Mouse (Mus musculus): ENCODE results near the gene Vps8. TPM values are rescaled to one million over a fixed set of nuclear protein-coding genes. Genes with fewer than 3 reads are reported as not detected.
"Not testable (repeated sequence)": the region's sequence is repeated elsewhere in the genome, so short reads cannot be mapped to it uniquely, and the experiment has no call there.

The Vps8 gene
- polyA plus RNA-seq, 1 experiment from 2014 or later, result 7.0 TPM

GRCm38 (mm10) chr16:21654384-21654783 lies 231.5 kb downstream of the Vps8 start:
- Histone ChIP-seq H3K4me2 (replicated peaks; ENCODE audit: low read depth) (no peak overlapping the region), H3K27ac (replicated peaks) (no peak overlapping the region), H3K4me3 (ENCODE audit: low read depth, low read length) (no peak overlapping the region), H3K4me1 (replicated peaks; ENCODE audit: control insufficient read depth, insufficient read depth) (no peaks in the 10 kb centered on the region), H3K36me3 (ENCODE audit: control insufficient read depth, insufficient read depth, low read length) (peaks cover 4% of the 10 kb centered on the region; the same call in 1 of the 2 replicates), H3K27me3 (ENCODE audit: control insufficient read depth, insufficient read depth, low read length) (no peaks in the 10 kb centered on the region), H3K9me3 (ENCODE audit: control insufficient read depth, low read length) (no peaks in the 10 kb centered on the region), H3K9ac (ENCODE audit: low read length) (no peak overlapping the region)
- no peak for DNase-seq (ENCODE audit: low spot score)
- TF ChIP-seq CTCF (IDR thresholded peaks at IDR 0.05; ENCODE audit: low read depth) (no peak), EP300 (optimal IDR thresholded peaks at IDR 0.05) (no peak)
- no peak for ATAC-seq (ENCODE audit: low FRiP score, low TSS enrichment)
- 80% methylated on average over 5 of the region's 5 CpGs for WGBS

- DNase-seq (ENCODE audit: low spot score), result no peak
- no peak overlapping the region for H3K27ac ChIP-seq (replicated peaks)
- no peak for TF ChIP-seq CTCF (IDR thresholded peaks at IDR 0.05; ENCODE audit: low read depth)
- TF ChIP-seq EP300 (optimal IDR thresholded peaks at IDR 0.05), result no peak
- 46% methylated on average over 6 of the region's 6 CpGs for WGBS
- H3K36me3 ChIP-seq (ENCODE audit: control insufficient read depth, insufficient read depth, low read length), result peaks cover 4% of the 10 kb centered on the region; the same call in 1 of the 2 replicates
- H3K4me3 ChIP-seq (ENCODE audit: low read depth, low read length), result no peak overlapping the region
- H3K4me1 ChIP-seq (replicated peaks; ENCODE audit: control insufficient read depth, insufficient read depth), result no peaks in the 10 kb centered on the region
- no peaks in the 10 kb centered on the region for H3K9me3 ChIP-seq (ENCODE audit: control insufficient read depth, low read length)
- no peak overlapping the region for H3K9ac ChIP-seq (ENCODE audit: low read length)
- H3K27me3 ChIP-seq (ENCODE audit: control insufficient read depth, insufficient read depth, low read length), result no peaks in the 10 kb centered on the region
- ATAC-seq (ENCODE audit: low FRiP score, low TSS enrichment), result no peak
- no peak overlapping the region for H3K4me2 ChIP-seq (replicated peaks; ENCODE audit: low read depth)
Measured at GRCm38 (mm10) chr16:21655291-21655690, 232.4 kb downstream of the Vps8 start.

GRCm38 (mm10) chr16:21655961-21656360 lies 233.0 kb downstream of the Vps8 start:
- Histone ChIP-seq H3K9ac (ENCODE audit: low read length) (no peak overlapping the region), H3K36me3 (ENCODE audit: control insufficient read depth, insufficient read depth, low read length) (peaks cover 4% of the 10 kb centered on the region; the same call in 1 of the 2 replicates), H3K4me1 (replicated peaks; ENCODE audit: control insufficient read depth, insufficient read depth) (no peaks in the 10 kb centered on the region), H3K4me2 (replicated peaks; ENCODE audit: low read depth) (no peak overlapping the region), H3K9me3 (ENCODE audit: control insufficient read depth, low read length) (no peaks in the 10 kb centered on the region), H3K4me3 (ENCODE audit: low read depth, low read length) (no peak overlapping the region), H3K27me3 (ENCODE audit: control insufficient read depth, insufficient read depth, low read length) (no peaks in the 10 kb centered on the region), H3K27ac (replicated peaks) (no peak overlapping the region)
- 78% methylated on average over 9 of the region's 9 CpGs for WGBS
- TF ChIP-seq CTCF (IDR thresholded peaks at IDR 0.05; ENCODE audit: low read depth) (no peak), EP300 (optimal IDR thresholded peaks at IDR 0.05) (no peak)
- DNase-seq (ENCODE audit: low spot score) (no peak), ATAC-seq (ENCODE audit: low FRiP score, low TSS enrichment) (no peak)

- H3K4me3 ChIP-seq (ENCODE audit: low read depth, low read length), result no peak overlapping the region
- H3K9ac ChIP-seq (ENCODE audit: low read length), result no peak overlapping the region
- H3K27ac ChIP-seq (replicated peaks), result no peak overlapping the region
- no peak overlapping the region for H3K4me2 ChIP-seq (replicated peaks; ENCODE audit: low read depth)
- H3K36me3 ChIP-seq (ENCODE audit: control insufficient read depth, insufficient read depth, low read length), result no peaks in the 10 kb centered on the region
- H3K27me3 ChIP-seq (ENCODE audit: control insufficient read depth, insufficient read depth, low read length), result no peaks in the 10 kb centered on the region
- TF ChIP-seq CTCF (IDR thresholded peaks at IDR 0.05; ENCODE audit: low read depth) (no peak), EP300 (optimal IDR thresholded peaks at IDR 0.05) (no peak)
- 40% methylated on average over 18 of the region's 18 CpGs for WGBS
- H3K9me3 ChIP-seq (ENCODE audit: control insufficient read depth, low read length), result no peaks in the 10 kb centered on the region
- DNase-seq (ENCODE audit: low spot score) (no peak), ATAC-seq (ENCODE audit: low FRiP score, low TSS enrichment) (no peak)
- H3K4me1 ChIP-seq (replicated peaks; ENCODE audit: control insufficient read depth, insufficient read depth), result no peaks in the 10 kb centered on the region
Measured at GRCm38 (mm10) chr16:21664633-21665363, 241.9 kb downstream of the Vps8 start.

- Histone ChIP-seq H3K9me3 (ENCODE audit: control insufficient read depth, low read length) (no peaks in the 10 kb centered on the region), H3K27ac (replicated peaks) (no peak overlapping the region), H3K36me3 (ENCODE audit: control insufficient read depth, insufficient read depth, low read length) (no peaks in the 10 kb centered on the region), H3K4me2 (replicated peaks; ENCODE audit: low read depth) (no peak overlapping the region), H3K9ac (ENCODE audit: low read length) (no peak overlapping the region), H3K4me1 (replicated peaks; ENCODE audit: control insufficient read depth, insufficient read depth) (no peaks in the 10 kb centered on the region), H3K27me3 (ENCODE audit: control insufficient read depth, insufficient read depth, low read length) (no peaks in the 10 kb centered on the region), H3K4me3 (ENCODE audit: low read depth, low read length) (no peak overlapping the region)
- ATAC-seq (ENCODE audit: low FRiP score, low TSS enrichment), result no peak
- DNase-seq (ENCODE audit: low spot score), result no peak
- whole genome bisulfite sequencing, result 43% methylated on average over 4 of the region's 4 CpGs
- TF ChIP-seq EP300 (optimal IDR thresholded peaks at IDR 0.05) (no peak), CTCF (IDR thresholded peaks at IDR 0.05; ENCODE audit: low read depth) (no peak)
Measured at GRCm38 (mm10) chr16:21665423-21665986, 242.6 kb downstream of the Vps8 start.

- 60% methylated on average over 4 of the region's 4 CpGs for WGBS
- Histone ChIP-seq H3K9ac (ENCODE audit: low read length) (no peak overlapping the region), H3K27ac (replicated peaks) (no peak overlapping the region), H3K4me3 (ENCODE audit: low read depth, low read length) (no peak overlapping the region), H3K4me1 (replicated peaks; ENCODE audit: control insufficient read depth, insufficient read depth) (no peaks in the 10 kb centered on the region), H3K9me3 (ENCODE audit: control insufficient read depth, low read length) (no peaks in the 10 kb centered on the region), H3K36me3 (ENCODE audit: control insufficient read depth, insufficient read depth, low read length) (peaks cover 2% of the 10 kb centered on the region; the same call in 1 of the 2 replicates), H3K27me3 (ENCODE audit: control insufficient read depth, insufficient read depth, low read length) (no peaks in the 10 kb centered on the region), H3K4me2 (replicated peaks; ENCODE audit: low read depth) (no peak overlapping the region)
- TF ChIP-seq EP300 (optimal IDR thresholded peaks at IDR 0.05) (no peak), CTCF (IDR thresholded peaks at IDR 0.05; ENCODE audit: low read depth) (no peak)
- no peak for ATAC-seq (ENCODE audit: low FRiP score, low TSS enrichment)
- no peak for DNase-seq (ENCODE audit: low spot score)
Measured at GRCm38 (mm10) chr16:21671878-21672277, 249.0 kb downstream of the Vps8 start.

GRCm38 (mm10) chr16:21673046-21673445 lies 250.1 kb downstream of the Vps8 start:
- H3K9me3 ChIP-seq (ENCODE audit: control insufficient read depth, low read length); H3K27me3 ChIP-seq (ENCODE audit: control insufficient read depth, insufficient read depth, low read length); H3K4me2 ChIP-seq (replicated peaks; ENCODE audit: low read depth); H3K4me1 ChIP-seq (replicated peaks; ENCODE audit: control insufficient read depth, insufficient read depth); DNase-seq (ENCODE audit: low spot score); H3K27ac ChIP-seq (replicated peaks); H3K9ac ChIP-seq (ENCODE audit: low read length); H3K36me3 ChIP-seq (ENCODE audit: control insufficient read depth, insufficient read depth, low read length); ATAC-seq (ENCODE audit: low FRiP score, low TSS enrichment); H3K4me3 ChIP-seq (ENCODE audit: low read depth, low read length): not testable (repeated sequence)

GRCm38 (mm10) chr16:21673651-21674050 lies 250.7 kb downstream of the Vps8 start:
- H3K4me1 ChIP-seq (replicated peaks; ENCODE audit: control insufficient read depth, insufficient read depth); H3K9me3 ChIP-seq (ENCODE audit: control insufficient read depth, low read length); H3K4me3 ChIP-seq (ENCODE audit: low read depth, low read length); H3K36me3 ChIP-seq (ENCODE audit: control insufficient read depth, insufficient read depth, low read length); DNase-seq (ENCODE audit: low spot score); H3K9ac ChIP-seq (ENCODE audit: low read length); H3K4me2 ChIP-seq (replicated peaks; ENCODE audit: low read depth); ATAC-seq (ENCODE audit: low FRiP score, low TSS enrichment); H3K27me3 ChIP-seq (ENCODE audit: control insufficient read depth, insufficient read depth, low read length); H3K27ac ChIP-seq (replicated peaks): not testable (repeated sequence)
- 94% methylated on average over 1 of the region's 1 CpGs for WGBS

Measured in stomach, postnatal 0 days (tissue).